Mouse (Mus musculus) neutrophil, adult 59 days (primary cell): Measurements from ENCODE around the gene Olfr690. TPM values are rescaled to one million over a fixed set of nuclear protein-coding genes. Genes with fewer than 3 reads are reported as not detected.

Source experiments
- total RNA-seq, 2 experiments: library from RNA; stranded (reverse); gene quantifications; 1 replicate in 1 of 2; 2 replicates in 1 of 2; pipeline ENCODE4 v1.2.4; 2023

Gene Olfr690
- not detected for total RNA-seq

GRCm38 (mm10) chr7:105334004-105334403 lies at the start of gene Olfr690:
Gene Olfr690 (minus strand): TSS chr7:105334104.

GRCm38 (mm10) chr7:105374866-105375265 lies 41.0 kb upstream of the Olfr690 start, which contains the start of gene Gm5901:
Gene Gm5901 (plus strand): TSS chr7:105375038.

GRCm38 (mm10) chr7:105367930-105368329 lies 34.0 kb upstream of the Olfr690 start, which contains the start of gene Olfr692:
Gene Olfr692 (plus strand): TSS chr7:105368230.

GRCm38 (mm10) chr7:105342170-105342569 lies 8.3 kb upstream of the Olfr690 start, which contains the start of gene Olfr691:
Gene Olfr691 (minus strand): TSS chr7:105342270.

GRCm38 (mm10) chr7:105310865-105311264 lies 23.0 kb downstream of the Olfr690 start, which contains the start of gene Olfr689:
Gene Olfr689 (plus strand): TSS chr7:105311165.

GRCm38 (mm10) chr7:105287795-105288194 lies 46.1 kb downstream of the Olfr690 start, which contains the start of gene Olfr688:
Gene Olfr688 (plus strand): TSS chr7:105288095.

Other genes with a start within 250 kb of the Olfr690 start
- gene Olfr680-ps1, start 241.3 kb downstream of the Olfr690 start, total RNA-seq: not detected
- gene Olfr681, start 217.3 kb downstream of the Olfr690 start, total RNA-seq: not detected
- gene Olfr683, start 187.1 kb downstream of the Olfr690 start, total RNA-seq: not detected
- not detected for gene Olfr684, start 170.5 kb downstream of the Olfr690 start, total RNA-seq
- gene Olfr685, start 148.1 kb downstream of the Olfr690 start, total RNA-seq: not detected
- not detected for gene Olfr686, start 126.6 kb downstream of the Olfr690 start, total RNA-seq
- not detected for gene Olfr688, start 46.0 kb downstream of the Olfr690 start, total RNA-seq
- gene Olfr689, start 22.9 kb downstream of the Olfr690 start, total RNA-seq: not detected
- under 1 TPM in 1 of 2 experiments, not detected in 1; 0.49 TPM for gene Olfr691, start 8.2 kb upstream of the Olfr690 start, total RNA-seq
- gene Olfr692, start 34.1 kb upstream of the Olfr690 start, total RNA-seq: not detected
- not detected for gene Gm5901, start 40.9 kb upstream of the Olfr690 start, total RNA-seq
- 100 to 1,000 TPM; 168 to 176 TPM for gene Fam160a2, start 66.0 kb upstream of the Olfr690 start, total RNA-seq
- gene Cnga4, start 70.5 kb upstream of the Olfr690 start, total RNA-seq: under 1 TPM; 0.51 to 0.64 TPM
- not detected for gene Cckbr, start 91.6 kb upstream of the Olfr690 start, total RNA-seq
- gene Cavin3, start 148.2 kb upstream of the Olfr690 start, total RNA-seq: not detected
- 10 to 100 TPM; 21.0 to 21.1 TPM for gene Smpd1, start 220.3 kb upstream of the Olfr690 start, total RNA-seq
- gene Apbb1, start 247.5 kb upstream of the Olfr690 start, total RNA-seq: 1 to 10 TPM in 1 of 2 experiments, under 1 TPM in 1; 0.56 to 1.4 TPM